Mouse (Mus musculus) midbrain, embryonic 12.5 days (tissue): ENCODE results near the gene Retreg1. TPM values are rescaled to one million over a fixed set of nuclear protein-coding genes. Genes with fewer than 3 reads are reported as not detected.

Experiments
- ATAC-seq: fragments of 200-750 bp; cut with Nextera tagmentation; 2 replicates; pipeline ENCODE4 v1.8.0; 2017; ENCODE audit warnings: low read depth, moderate TSS enrichment, moderate library complexity; ENCODE audit not compliant: low FRiP score
- H3K27ac ChIP-seq: fragments of 300-500 bp; sonication (generic); replicated peaks from 2 replicates; pipeline ENCODE4 v1.5.1; 2016; ENCODE audit warnings: mild to moderate bottlenecking
- H3K27me3 ChIP-seq: fragments of 300-500 bp; sonication (generic); 2 replicates; pipeline ENCODE4 v1.6.1; 2016; ENCODE audit warnings: mild to moderate bottlenecking
- H3K36me3 ChIP-seq: fragments of 300-500 bp; sonication (generic); 2 replicates; pipeline ENCODE4 v1.6.1; 2016
- H3K4me1 ChIP-seq: fragments of 300-500 bp; sonication (generic); 2 replicates; pipeline ENCODE4 v1.6.1; 2016
- H3K4me2 ChIP-seq: fragments of 300-500 bp; sonication (generic); replicated peaks from 2 replicates; pipeline ENCODE4 v1.6.1; 2016; ENCODE audit warnings: mild to moderate bottlenecking, moderate library complexity
- H3K4me3 ChIP-seq: fragments of 300-500 bp; sonication (generic); 2 replicates; pipeline ENCODE4 v1.5.1; 2016; ENCODE audit warnings: mild to moderate bottlenecking
- H3K9ac ChIP-seq: fragments of 300-500 bp; sonication (generic); replicated peaks from 2 replicates; pipeline ENCODE4 v1.6.1; 2016; ENCODE audit warnings: mild to moderate bottlenecking, moderate library complexity
- H3K9me3 ChIP-seq: fragments of 300-500 bp; sonication (generic); 2 replicates; pipeline ENCODE4 v1.6.1; 2016; ENCODE audit warnings: mild to moderate bottlenecking
- WGBS: fragments of 180-500 bp; shearing (Covaris S2); methylation state at CpG from one replicate; pipeline ENCODE4 v1.1.7; 2016; 5-methylcytosine and 5-hydroxymethylcytosine counted together
- polyA plus RNA-seq: library from polyadenylated mRNA; unstranded; fragments of >200 nt; fragmentation: Nextera tagmentation; extraction: Ambion mirVana; gene quantifications from 2 replicates; pipeline ENCODE4 v1.2.1, GENCODE M21; 2016

The Retreg1 gene
- polyA plus RNA-seq, 1 experiment from 2014 or later: 4.4 TPM

- 91% methylated on average over 7 of the region's 7 CpGs for WGBS
Measured at GRCm38 (mm10) chr15:25912911-25913310, 69.9 kb downstream of the Retreg1 start.

GRCm38 (mm10) chr15:25913659-25914058, 70.7 kb downstream of the Retreg1 start:
- H3K4me2 ChIP-seq: no peak overlapping the region
- H3K36me3 ChIP-seq: no peaks in the 10 kb centered on the region
- no peak overlapping the region for H3K4me3 ChIP-seq
- ATAC-seq: no peak
- no peak overlapping the region for H3K9ac ChIP-seq
- 85% methylated on average over 9 of the region's 9 CpGs for WGBS
- peaks cover 18% of the 10 kb centered on the region for H3K4me1 ChIP-seq
- no peaks in the 10 kb centered on the region for H3K27me3 ChIP-seq
- H3K9me3 ChIP-seq: no peaks in the 10 kb centered on the region
- no peak overlapping the region for H3K27ac ChIP-seq

More at GRCm38 (mm10) chr15:25912911-25913310, 69.9 kb downstream of the Retreg1 start:
- H3K27me3 ChIP-seq: no peaks in the 10 kb centered on the region
- H3K9me3 ChIP-seq: no peaks in the 10 kb centered on the region
- no peak overlapping the region for H3K4me3 ChIP-seq
- peaks cover 18% of the 10 kb centered on the region for H3K4me1 ChIP-seq
- ATAC-seq: no peak
- no peaks in the 10 kb centered on the region for H3K36me3 ChIP-seq
- H3K4me2 ChIP-seq: no peak overlapping the region
- no peak overlapping the region for H3K9ac ChIP-seq
- no peak overlapping the region for H3K27ac ChIP-seq

DNA sequence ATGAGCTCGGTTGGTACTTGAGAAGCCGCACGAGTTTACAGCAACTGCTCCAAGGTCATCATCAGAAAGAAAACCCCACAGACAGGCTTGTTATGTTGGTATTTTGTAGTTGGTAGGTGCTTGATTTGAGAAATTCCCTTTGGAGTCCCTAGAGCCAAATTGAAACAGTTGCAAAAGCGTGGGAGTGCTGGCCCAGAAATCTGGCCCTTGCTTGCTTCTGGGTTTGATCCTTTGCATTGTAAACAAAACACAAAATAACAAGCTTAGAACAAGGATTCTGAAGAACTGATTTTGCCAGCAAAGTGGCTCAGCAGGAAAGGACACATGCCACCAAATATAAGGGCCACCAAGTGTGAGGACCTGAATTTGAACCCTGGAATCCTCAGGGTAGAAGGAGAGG, 71.2 kb downstream of the Retreg1 start:
- H3K9me3 ChIP-seq: no peaks in the 10 kb centered on the region
- WGBS: 94% methylated on average over 4 of the region's 4 CpGs
- H3K27me3 ChIP-seq: no peaks in the 10 kb centered on the region
- no peak overlapping the region for H3K27ac ChIP-seq
- H3K9ac ChIP-seq: no peak overlapping the region
- no peaks in the 10 kb centered on the region for H3K36me3 ChIP-seq
- peaks cover 18% of the 10 kb centered on the region for H3K4me1 ChIP-seq
- no peak for ATAC-seq
- H3K4me2 ChIP-seq: no peak overlapping the region
- H3K4me3 ChIP-seq: no peak overlapping the region

GRCm38 (mm10) chr15:25915013-25915412, 72.0 kb downstream of the Retreg1 start:
- no peaks in the 10 kb centered on the region for H3K36me3 ChIP-seq
- 43% methylated on average over 10 of the region's 10 CpGs for WGBS
- no peak overlapping the region for H3K27ac ChIP-seq
- H3K4me3 ChIP-seq: no peak overlapping the region
- H3K9me3 ChIP-seq: no peaks in the 10 kb centered on the region
- H3K4me1 ChIP-seq: peaks cover 14% of the 10 kb centered on the region
- H3K4me2 ChIP-seq: no peak overlapping the region
- no peak overlapping the region for H3K9ac ChIP-seq
- no peak for ATAC-seq
- no peaks in the 10 kb centered on the region for H3K27me3 ChIP-seq

DNA sequence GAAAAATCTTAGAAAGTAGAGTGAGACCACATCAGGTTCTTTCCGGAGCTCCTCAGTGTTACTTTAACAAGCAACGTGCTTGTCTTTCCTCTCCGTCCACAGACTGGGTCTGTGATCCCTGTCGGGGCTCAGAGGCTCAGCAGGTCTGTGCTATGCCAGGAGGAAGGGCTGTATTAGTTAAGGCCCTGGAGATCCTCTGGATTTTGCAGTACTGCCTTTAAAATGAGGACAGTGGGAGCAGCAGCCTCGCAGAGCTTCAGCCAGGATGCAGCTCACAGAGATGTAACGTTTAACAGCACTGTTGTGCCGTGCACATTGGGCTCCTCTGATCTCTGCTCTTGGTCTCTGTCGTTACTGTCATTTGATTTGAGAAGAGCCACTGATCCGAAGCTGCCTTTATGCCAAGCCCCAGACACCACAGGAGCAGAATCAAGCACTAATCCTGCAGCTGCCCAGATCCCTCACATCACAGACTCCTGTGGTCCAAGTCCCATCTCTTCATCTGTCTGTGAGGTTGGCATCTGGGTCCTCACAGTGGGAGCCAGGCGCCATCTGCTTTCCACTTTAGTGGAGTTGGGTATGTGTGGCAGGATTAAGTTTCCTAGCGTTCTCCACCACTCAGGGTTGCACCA, 72.7 kb downstream of the Retreg1 start:
- Histone ChIP-seq H3K4me3 (no peak overlapping the region), H3K27ac (0 out of 2 replicates have a peak overlapping the region, but pooled peaks have one; percentile 15)
- 42% methylated on average over 11 of the region's 11 CpGs for WGBS

DNA sequence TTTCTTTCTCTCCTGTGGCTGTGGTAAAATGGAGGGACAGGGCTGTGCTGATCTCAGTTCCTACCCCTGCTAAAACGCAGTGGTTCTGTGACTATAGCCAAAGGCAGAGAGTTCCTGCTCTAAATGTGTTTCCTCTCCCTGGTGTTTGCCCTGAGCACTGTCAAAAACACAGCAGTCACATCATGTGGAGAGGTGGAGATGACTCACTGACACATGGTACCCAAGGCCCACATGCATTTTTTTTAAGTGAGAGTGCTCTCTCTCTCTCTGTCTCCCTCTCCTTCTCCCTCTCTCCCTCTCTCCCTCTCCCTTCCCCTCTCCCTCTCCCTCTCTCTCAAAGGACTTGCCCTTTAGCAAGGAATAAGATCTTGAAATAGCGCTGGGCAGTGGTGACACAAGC, 73.3 kb downstream of the Retreg1 start:
- Histone ChIP-seq H3K4me3 (no peak overlapping the region), H3K36me3 (no peaks in the 10 kb centered on the region), H3K27ac (no peak overlapping the region), H3K4me2 (no peak overlapping the region), H3K4me1 (peaks cover 7% of the 10 kb centered on the region; the same call in 1 of the 2 replicates), H3K9ac (no peak overlapping the region), H3K9me3 (no peaks in the 10 kb centered on the region), H3K27me3 (no peaks in the 10 kb centered on the region)
- ATAC-seq: no peak; the same call in 1 of the 2 replicates
- WGBS: 66% methylated on average over 2 of the region's 2 CpGs

More for the DNA sequence above, 72.7 kb downstream of the Retreg1 start:
- H3K4me1 ChIP-seq: peaks cover 8% of the 10 kb centered on the region; the same call in 1 of the 2 replicates
- ATAC-seq: peak; percentile 60
- no peaks in the 10 kb centered on the region for H3K27me3 ChIP-seq
- no peaks in the 10 kb centered on the region for H3K36me3 ChIP-seq
- H3K9ac ChIP-seq: no peak overlapping the region
- H3K4me2 ChIP-seq: no peak overlapping the region
- H3K9me3 ChIP-seq: no peaks in the 10 kb centered on the region

DNA sequence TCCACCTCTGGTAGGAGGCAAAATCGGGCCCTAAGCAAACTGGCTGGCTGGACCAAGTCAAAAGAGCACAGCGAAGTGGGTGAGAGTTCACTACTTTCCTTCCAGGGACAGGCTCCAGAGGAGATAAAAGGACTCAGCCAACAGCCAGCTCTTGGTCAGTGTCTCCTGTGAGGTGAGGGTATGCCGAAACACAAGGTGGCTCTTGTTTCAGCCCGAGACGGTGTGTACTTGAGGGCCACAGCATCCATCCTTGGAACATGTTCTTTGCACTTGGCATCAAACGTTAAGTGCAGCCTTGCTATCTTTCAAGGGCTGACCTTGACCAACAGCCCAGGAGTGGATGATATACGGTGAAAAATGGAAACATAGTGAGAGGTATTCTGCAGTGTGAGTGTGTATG, 75.7 kb downstream of the Retreg1 start:
- Histone ChIP-seq H3K4me1 (peaks cover 7% of the 10 kb centered on the region; the same call in 1 of the 2 replicates), H3K9me3 (no peaks in the 10 kb centered on the region), H3K4me3 (no peak overlapping the region), H3K9ac (no peak overlapping the region), H3K4me2 (no peak overlapping the region), H3K36me3 (no peaks in the 10 kb centered on the region), H3K27me3 (no peaks in the 10 kb centered on the region), H3K27ac (no peak overlapping the region)
- no peak for ATAC-seq
- WGBS: 93% methylated on average over 7 of the region's 7 CpGs

GRCm38 (mm10) chr15:25919995-25920394, 77.0 kb downstream of the Retreg1 start:
- no peak overlapping the region for H3K4me3 ChIP-seq
- no peak for ATAC-seq
- no peak overlapping the region for H3K4me2 ChIP-seq
- no peak overlapping the region for H3K9ac ChIP-seq
- H3K27ac ChIP-seq: no peak overlapping the region
- H3K4me1 ChIP-seq: peaks cover 7% of the 10 kb centered on the region; the same call in 1 of the 2 replicates
- no peaks in the 10 kb centered on the region for H3K9me3 ChIP-seq
- no peaks in the 10 kb centered on the region for H3K27me3 ChIP-seq
- WGBS: 82% methylated on average over 4 of the region's 4 CpGs
- H3K36me3 ChIP-seq: no peaks in the 10 kb centered on the region

DNA sequence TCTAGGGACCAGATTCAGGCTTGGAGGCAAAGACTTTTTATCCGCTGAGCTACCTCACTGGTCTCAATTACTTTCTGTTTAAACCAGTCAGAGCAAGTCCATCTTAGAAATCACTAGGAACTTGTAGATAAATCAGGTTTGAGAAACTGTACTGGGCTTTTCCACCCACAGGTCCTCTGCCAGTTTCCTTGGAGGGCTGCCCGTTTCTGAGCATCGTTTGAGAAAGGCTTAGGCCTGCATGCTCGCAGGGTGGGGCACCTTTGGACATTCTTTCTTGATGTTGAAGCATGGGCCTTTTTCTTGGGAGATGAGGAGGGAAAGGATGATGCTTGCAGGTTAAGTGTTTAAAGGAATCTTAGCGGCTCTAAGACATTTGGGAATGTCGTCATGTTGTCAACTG, 77.9 kb downstream of the Retreg1 start:
- H3K27me3 ChIP-seq: no peaks in the 10 kb centered on the region
- no peak overlapping the region for H3K4me3 ChIP-seq
- H3K4me1 ChIP-seq: 0 out of 2 replicates have a peak, but pooled peaks cover under 1% of the 10 kb centered on the region
- no peak overlapping the region for H3K9ac ChIP-seq
- H3K36me3 ChIP-seq: no peaks in the 10 kb centered on the region
- H3K9me3 ChIP-seq: no peaks in the 10 kb centered on the region
- ATAC-seq: no peak
- no peak overlapping the region for H3K4me2 ChIP-seq
- 93% methylated on average over 6 of the region's 6 CpGs for WGBS
- H3K27ac ChIP-seq: no peak overlapping the region

GRCm38 (mm10) chr15:25922007-25922406, 79.0 kb downstream of the Retreg1 start:
- H3K9me3 ChIP-seq: no peaks in the 10 kb centered on the region
- no peak overlapping the region for H3K9ac ChIP-seq
- no peak for ATAC-seq
- H3K27me3 ChIP-seq: no peaks in the 10 kb centered on the region
- no peaks in the 10 kb centered on the region for H3K36me3 ChIP-seq
- H3K27ac ChIP-seq: no peak overlapping the region
- WGBS: 77% methylated on average over 2 of the region's 2 CpGs
- no peaks in the 10 kb centered on the region for H3K4me1 ChIP-seq
- H3K4me3 ChIP-seq: no peak overlapping the region
- H3K4me2 ChIP-seq: no peak overlapping the region

DNA sequence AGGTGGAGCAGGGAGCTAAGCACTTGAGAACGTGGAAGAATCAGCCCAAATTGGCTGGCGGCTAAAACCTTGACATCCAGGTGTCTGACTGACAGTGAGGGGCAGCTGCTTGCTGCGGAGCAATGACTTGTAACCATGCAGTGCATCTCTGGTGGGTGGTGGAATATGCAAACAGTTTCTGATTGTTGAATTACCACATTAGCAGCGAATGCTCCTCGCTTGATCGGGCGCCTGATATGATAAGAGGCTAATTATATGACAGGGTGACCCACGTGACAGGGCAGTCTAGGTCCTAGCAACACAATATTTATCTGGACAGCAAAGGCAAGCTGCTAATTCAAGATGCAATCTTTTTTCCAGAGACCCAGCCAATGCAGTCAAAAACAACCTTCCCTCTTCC, 80.9 kb downstream of the Retreg1 start:
- Histone ChIP-seq H3K4me1 (no peaks in the 10 kb centered on the region), H3K9ac (no peak overlapping the region), H3K4me2 (no peak overlapping the region), H3K4me3 (no peak overlapping the region), H3K36me3 (no peaks in the 10 kb centered on the region), H3K27ac (no peak overlapping the region), H3K27me3 (no peaks in the 10 kb centered on the region), H3K9me3 (no peaks in the 10 kb centered on the region)
- WGBS: 84% methylated on average over 8 of the region's 8 CpGs
- no peak for ATAC-seq

GRCm38 (mm10) chr15:25926171-25926570, 83.2 kb downstream of the Retreg1 start:
- Histone ChIP-seq H3K36me3 (no peaks in the 10 kb centered on the region), H3K4me1 (no peaks in the 10 kb centered on the region)

GRCm38 (mm10) chr15:25927106-25927505, 84.1 kb downstream of the Retreg1 start:
- H3K27me3 ChIP-seq: no peaks in the 10 kb centered on the region
- no peaks in the 10 kb centered on the region for H3K36me3 ChIP-seq
- no peaks in the 10 kb centered on the region for H3K9me3 ChIP-seq
- no peaks in the 10 kb centered on the region for H3K4me1 ChIP-seq
- H3K9ac ChIP-seq: no peak overlapping the region
- no peak overlapping the region for H3K4me3 ChIP-seq
- no peak for ATAC-seq
- WGBS: 95% methylated on average over 14 of the region's 14 CpGs
- no peak overlapping the region for H3K4me2 ChIP-seq
- H3K27ac ChIP-seq: no peak overlapping the region

More at GRCm38 (mm10) chr15:25926171-25926570, 83.2 kb downstream of the Retreg1 start:
- Histone ChIP-seq H3K4me3 (no peak overlapping the region), H3K9ac (no peak overlapping the region), H3K4me2 (no peak overlapping the region), H3K9me3 (no peaks in the 10 kb centered on the region), H3K27me3 (no peaks in the 10 kb centered on the region), H3K27ac (no peak overlapping the region)
- WGBS: 96% methylated on average over 4 of the region's 4 CpGs
- ATAC-seq: no peak
